Mouse (Mus musculus) C2C12 (cell line): ENCODE data around the gene Cd300c. TPM values are rescaled to one million over a fixed set of nuclear protein-coding genes. Genes with fewer than 3 reads are reported as not detected.
"Not testable (repeated sequence)": the region's sequence is repeated elsewhere in the genome, so short reads cannot be mapped to it uniquely, and the experiment has no call there.

ENCODE experiments used
- H3K27me3 ChIP-seq: one replicate; pipeline ENCODE4 v1.6.1; 2011; ENCODE audit not compliant: control insufficient read depth, insufficient read depth, insufficient read length
- H3K36me3 ChIP-seq: one replicate; pipeline ENCODE4 v1.6.1; 2011; ENCODE audit not compliant: control insufficient read depth, insufficient read depth
- H3K4me3 ChIP-seq: one replicate; pipeline ENCODE4 v1.5.1; 2011; ENCODE audit warnings: mild to moderate bottlenecking, control low read depth; ENCODE audit not compliant: poor library complexity, insufficient read depth, severe bottlenecking
- H3K79me2 ChIP-seq: one replicate; pipeline ENCODE4 v1.6.1; 2011; ENCODE audit not compliant: control insufficient read depth, insufficient read depth
- H3K79me3 ChIP-seq: one replicate; pipeline ENCODE4 v1.6.1; 2011; ENCODE audit warnings: low read depth, control low read depth
- H3ac ChIP-seq: one replicate; pipeline ENCODE3; 2011; ENCODE audit warnings: low read depth; ENCODE audit not compliant: control insufficient read depth, insufficient read length
- CEBPB ChIP-seq: IDR thresholded peaks from one replicate; pipeline ENCODE4 v1.6.1; 2011; ENCODE audit warnings: low read depth, mild to moderate bottlenecking, control low read depth, moderate library complexity
- CTCF ChIP-seq: IDR thresholded peaks from one replicate; pipeline ENCODE4 v1.5.1; 2011; ENCODE audit not compliant: control insufficient read depth, insufficient read depth, insufficient read length
- FOSL1 ChIP-seq: IDR thresholded peaks from one replicate; pipeline ENCODE4 v1.8.0; 2011; ENCODE audit warnings: mild to moderate bottlenecking, low read length; ENCODE audit not compliant: poor library complexity, insufficient read depth, severe bottlenecking
- MAX ChIP-seq: IDR thresholded peaks from one replicate; pipeline ENCODE4 v1.6.1; 2011; ENCODE audit warnings: mild to moderate bottlenecking, control low read depth
- MYOD1 ChIP-seq: IDR thresholded peaks from one replicate; pipeline ENCODE4 v1.6.1; 2011; ENCODE audit warnings: low read depth; ENCODE audit not compliant: control insufficient read depth, insufficient read length
- MYOG ChIP-seq: IDR thresholded peaks from one replicate; pipeline ENCODE4 v1.6.1; 2011; ENCODE audit not compliant: control insufficient read depth, insufficient read length; ENCODE audit errors: extremely low read depth
- USF1 ChIP-seq: IDR thresholded peaks from one replicate; pipeline ENCODE4 v1.6.1; 2011; ENCODE audit warnings: low read depth, mild to moderate bottlenecking, control low read depth, moderate library complexity
- long read RNA-seq, 2 experiments: library from polyadenylated mRNA; unstranded; transcript quantifications; one replicate each; pipeline ENCODE4 v2.0.0; 2019 to 2020
- polyA plus RNA-seq: library from polyadenylated mRNA; unstranded; fragments of >200 nt; fragmentation: generic; extraction: Trizol; gene quantifications from one replicate; pipeline ENCODE4 v1.2.1, GENCODE M21; 2012; ENCODE audit warnings: missing spikeins

Gene Cd300c
- not detected for polyA plus RNA-seq
- long read RNA-seq, experiment 1, result 0 reads
- long read RNA-seq, experiment 2, result 0 reads

GRCm38 (mm10) chr11:114968752-114969207 is at the start of gene Cd300c:
Gene Cd300c (minus strand): TSS chr11:114969157.
- Histone ChIP-seq H3K79me2 (no peaks in the 10 kb centered on the region), H3K36me3 (no peaks in the 10 kb centered on the region), H3K4me3 (no peak within 1 kb of the TSS), H3K27me3 (no peaks in the 10 kb centered on the region), H3K79me3 (no peaks in the 10 kb centered on the region), H3ac (no peak within 1 kb of the TSS)
- TF ChIP-seq FOSL1, result no peak

DNA sequence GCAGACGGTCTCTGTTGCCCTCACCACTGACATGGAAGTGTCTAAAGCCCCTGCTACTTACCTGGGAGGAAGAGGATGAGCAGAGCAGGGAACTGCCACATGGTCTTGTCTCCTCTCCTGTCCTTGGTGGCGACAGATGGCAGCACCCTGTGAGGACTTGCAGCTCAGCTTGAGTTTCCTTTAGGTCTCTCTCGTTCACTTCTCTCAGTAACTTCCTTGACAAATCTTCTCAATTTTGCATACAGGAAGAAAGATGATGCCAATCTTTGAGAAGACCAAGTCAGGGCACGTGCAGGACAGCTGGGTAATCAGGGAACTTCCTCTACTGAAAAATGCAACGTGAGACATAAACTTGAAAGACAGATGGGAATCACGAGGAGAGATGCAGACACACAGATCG is 47.1 kb upstream of the Cd300c start, which contains the start of gene Cd300ld2:
Cd300ld2 (minus strand) TSS at position 101 of the 400 bp plus-strand sequence.
- H3K36me3 ChIP-seq, H3K4me3 ChIP-seq, H3K79me2 ChIP-seq, H3K79me3 ChIP-seq, H3ac ChIP-seq, H3K27me3 ChIP-seq: not testable (repeated sequence)

DNA sequence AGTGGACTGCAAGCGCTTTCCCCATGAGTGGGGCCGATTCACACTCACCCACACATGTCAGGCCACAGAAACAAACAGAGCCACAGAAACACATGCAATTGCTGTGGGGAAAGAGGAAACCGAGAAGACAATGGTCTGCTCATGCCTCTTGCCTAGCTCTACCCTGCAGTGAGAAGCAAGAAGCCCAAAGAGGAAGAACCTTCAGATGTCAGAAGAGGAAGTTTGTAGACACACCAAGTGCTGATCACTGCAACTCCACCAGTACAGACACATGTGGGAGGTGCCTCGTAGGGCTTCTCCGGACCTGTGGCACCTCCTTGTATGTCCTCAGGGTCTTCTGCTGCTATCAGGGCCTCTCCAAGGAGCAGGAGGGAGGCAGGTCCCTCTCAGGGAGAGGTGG is 35.1 kb upstream of the Cd300c start:
- peaks cover 10% of the 10 kb centered on the region for H3K27me3 ChIP-seq
- H3ac ChIP-seq, result no peak overlapping the region
- H3K79me2 ChIP-seq, result no peaks in the 10 kb centered on the region
- no peaks in the 10 kb centered on the region for H3K36me3 ChIP-seq
- no peak overlapping the region for H3K4me3 ChIP-seq
- no peak for TF ChIP-seq MAX
- no peak for TF ChIP-seq CEBPB
- TF ChIP-seq USF1, result no peak
- TF ChIP-seq CTCF, result no peak
- TF ChIP-seq FOSL1, result no peak
- no peak for TF ChIP-seq MYOD1
- no peak for TF ChIP-seq MYOG
- no peaks in the 10 kb centered on the region for H3K79me3 ChIP-seq

DNA sequence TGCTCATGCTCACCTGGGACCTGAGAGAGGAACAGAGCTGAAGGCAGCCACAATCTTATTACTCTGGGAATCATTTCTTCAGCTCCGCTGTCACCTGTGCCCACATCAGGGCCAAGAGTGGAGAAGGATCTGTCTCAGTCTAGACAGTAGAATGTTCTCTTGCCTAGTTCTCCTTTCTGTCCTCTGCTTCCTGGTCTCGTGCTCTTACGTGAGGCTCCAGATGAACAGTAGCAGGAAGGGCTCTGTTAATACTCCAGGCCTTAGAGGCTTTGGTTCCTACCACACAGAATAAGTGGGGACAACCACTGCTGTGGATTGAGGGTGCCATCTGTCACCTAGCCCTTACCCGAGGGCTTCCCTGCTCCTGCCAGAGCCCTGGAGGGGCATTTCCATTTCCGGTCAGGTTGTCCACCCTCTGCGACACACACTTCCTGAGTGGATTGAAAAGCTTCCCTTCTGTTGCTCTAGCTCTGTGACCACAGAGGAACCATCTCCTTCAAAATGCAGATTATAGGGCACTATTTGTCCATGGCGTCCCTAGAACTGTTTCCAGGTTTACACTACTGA is 32.6 kb upstream of the Cd300c start, which contains the start of gene Cd300c2:
Cd300c2 (minus strand) TSS at position 407 of the 567 bp plus-strand sequence.
- no peak within 1 kb of the TSS for H3K4me3 ChIP-seq
- TF ChIP-seq CTCF (no peak), FOSL1 (no peak), MYOD1 (no peak), MAX (no peak), CEBPB (no peak), USF1 (no peak), MYOG (no peak)
- H3ac ChIP-seq, result no peak within 1 kb of the TSS
- no peaks in the 10 kb centered on the region for H3K36me3 ChIP-seq
- H3K27me3 ChIP-seq, result peaks cover 10% of the 10 kb centered on the region
- H3K79me2 ChIP-seq, result no peaks in the 10 kb centered on the region
- H3K79me3 ChIP-seq, result no peaks in the 10 kb centered on the region

DNA sequence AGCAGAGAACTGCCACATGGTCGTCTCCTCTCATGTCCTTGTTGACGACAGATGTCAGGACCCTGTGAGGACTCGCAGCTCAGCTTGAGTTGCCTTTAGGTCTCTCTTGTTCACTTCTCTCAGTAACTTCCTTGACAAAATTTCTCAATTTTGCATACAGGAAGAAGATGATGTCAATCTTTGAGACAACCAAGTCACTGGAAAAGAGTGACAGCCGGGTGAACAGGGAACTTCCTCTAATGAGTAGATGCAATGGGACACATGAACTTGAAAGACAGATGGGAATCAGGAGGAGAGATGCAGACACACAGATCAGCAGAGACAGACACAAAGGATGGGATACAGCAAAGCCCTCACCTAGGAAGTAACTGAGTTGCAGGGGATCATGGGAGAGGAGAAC is 20.8 kb upstream of the Cd300c start, which contains the start of gene Cd300ld:
Cd300ld (minus strand) TSS at position 130 of the 400 bp plus-strand sequence.
- Histone ChIP-seq H3K27me3 (peaks cover 14% of the 10 kb centered on the region), H3ac (no peak within 1 kb of the TSS), H3K36me3 (no peaks in the 10 kb centered on the region), H3K79me3 (no peaks in the 10 kb centered on the region), H3K4me3 (no peak within 1 kb of the TSS), H3K79me2 (no peaks in the 10 kb centered on the region)
- no peak for TF ChIP-seq USF1

- Histone ChIP-seq H3K79me2 (no peaks in the 10 kb centered on the region), H3ac (no peak overlapping the region), H3K4me3 (no peak overlapping the region), H3K79me3 (no peaks in the 10 kb centered on the region), H3K27me3 (no peaks in the 10 kb centered on the region), H3K36me3 (no peaks in the 10 kb centered on the region)
- no peak for TF ChIP-seq MYOG
- TF ChIP-seq CEBPB, result no peak
- TF ChIP-seq MAX, result no peak
- TF ChIP-seq CTCF, result no peak
- TF ChIP-seq FOSL1, result no peak
- TF ChIP-seq MYOD1, result no peak
- TF ChIP-seq USF1, result no peak
Measured at GRCm38 (mm10) chr11:114981866-114982265, 12.9 kb upstream of the Cd300c start.
